Mouse (Mus musculus): Measurements from ENCODE around the gene Tmem79. TPM values are rescaled to one million over a fixed set of nuclear protein-coding genes. Genes with fewer than 3 reads are reported as not detected.

Tmem79 gene
- total and polyA plus RNA-seq, 3 experiments, result 1.6 to 3.7 (median 3.2) TPM

GRCm38 (mm10) chr3:88350732-88351131 is 14.8 kb upstream of the Tmem79 start:
- TF ChIP-seq ELF1 (IDR thresholded peaks at IDR 0.05; ENCODE audit: low read depth, low read length) (no peak), TCF12 (IDR thresholded peaks at IDR 0.05; ENCODE audit: low read depth, low read length) (no peak), ZMIZ1 (IDR thresholded peaks at IDR 0.05; ENCODE audit: low read depth, low read length) (no peak), USF1 (IDR thresholded peaks at IDR 0.05; ENCODE audit: low read depth, low read length) (no peak), CTCF (conservative IDR thresholded peaks at IDR 0.05 in 1 of 2, IDR thresholded peaks at IDR 0.05 in 1 of 2; ENCODE audit: low read depth in 2 of 2, low read length in 2 of 2) (no peak), MEF2A (IDR thresholded peaks at IDR 0.05; ENCODE audit: borderline replicate concordance, low read depth, low read length) (no peak), MAZ (IDR thresholded peaks at IDR 0.05; ENCODE audit: low read depth, low read length) (no peak), RCOR1 (conservative IDR thresholded peaks at IDR 0.05; ENCODE audit: low read depth, low read length) (no peak)
- no peaks in the 10 kb centered on the region for H3K27me3 ChIP-seq (replicated peaks)
- DNase-seq (ENCODE audit: extremely low read depth), result no peak
- H3K9ac ChIP-seq (ENCODE audit: insufficient read depth, low read depth), result no peak overlapping the region
- no peak overlapping the region for H3K27ac ChIP-seq (ENCODE audit: insufficient read depth, low read depth)
- peaks cover 93 to 98% of the 10 kb centered on the region in 2 experiments for H3K36me3 ChIP-seq (replicated peaks in 1 of 2; ENCODE audit: control insufficient read depth in 1 of 2, insufficient read depth in 1 of 2, low read length in 1 of 2)
- no peak overlapping the region for H3K4me2 ChIP-seq (ENCODE audit: insufficient read depth, low read depth, poor library complexity, severe bottlenecking)
- in situ Hi-C loops (cut with MboI; ENCODE audit: low pct_ligation_motif_present, low pct_unique_long_range_greater_than_20kb, low sequenced_read_pairs), result no loop called here
- no peaks in the 10 kb centered on the region for H3K79me2 ChIP-seq (replicated peaks; ENCODE audit: control insufficient read depth, extremely low read depth, insufficient read depth, poor library complexity, severe bottlenecking)
- dilution Hi-C loops (cut with MboI; ENCODE audit: extremely low pct_ligation_motif_present, extremely low pct_unique_long_range_greater_than_20kb, low sequenced_read_pairs), result no loop called here
- H3K4me3 ChIP-seq (replicated peaks in 1 of 3; ENCODE audit: low read depth in 2 of 3, low read length in 2 of 3, poor library complexity in 1 of 3), result no peak overlapping the region
- H3K9me3 ChIP-seq (replicated peaks; ENCODE audit: low read length), result no peaks in the 10 kb centered on the region
- H3K4me1 ChIP-seq (ENCODE audit: control insufficient read depth in 1 of 2, insufficient read depth in 2 of 2), result no peaks in the 10 kb centered on the region

- H3K36me3 ChIP-seq (replicated peaks in 1 of 2; ENCODE audit: control insufficient read depth in 1 of 2, insufficient read depth in 1 of 2, low read length in 1 of 2), result peaks cover 21 to 49% of the 10 kb centered on the region in 2 experiments
- no peak overlapping the region for H3K4me3 ChIP-seq (replicated peaks in 1 of 3; ENCODE audit: low read depth in 2 of 3, low read length in 2 of 3, poor library complexity in 1 of 3)
- peaks cover 10 to 25% of the 10 kb centered on the region in 2 experiments for H3K4me1 ChIP-seq (ENCODE audit: control insufficient read depth in 1 of 2, insufficient read depth in 2 of 2)
- peaks cover 41% of the 10 kb centered on the region for H3K79me2 ChIP-seq (replicated peaks; ENCODE audit: control insufficient read depth, extremely low read depth, insufficient read depth, poor library complexity, severe bottlenecking)
- H3K27ac ChIP-seq (ENCODE audit: insufficient read depth, low read depth), result no peak overlapping the region
- H3K9ac ChIP-seq (ENCODE audit: insufficient read depth, low read depth), result no peak overlapping the region
- no peak overlapping the region for H3K4me2 ChIP-seq (ENCODE audit: insufficient read depth, low read depth, poor library complexity, severe bottlenecking)
- TF ChIP-seq RAD21 (IDR thresholded peaks at IDR 0.05; ENCODE audit: low read depth, low read length) (no peak), CHD2 (IDR thresholded peaks at IDR 0.05; ENCODE audit: low read length) (no peak), POLR2A (IDR thresholded peaks at IDR 0.05; ENCODE audit: low read depth, low read length) (no peak), POLR2AphosphoS2 (IDR thresholded peaks at IDR 0.05; ENCODE audit: low read depth, low read length) (no peak), GABPA (IDR thresholded peaks at IDR 0.05; ENCODE audit: insufficient replicate concordance, low read depth, low read length) (no peak), TBP (conservative IDR thresholded peaks at IDR 0.05; ENCODE audit: low read depth, low read length) (no peak), PAX5 (IDR thresholded peaks at IDR 0.05; ENCODE audit: low read length) (no peak), MAZ (IDR thresholded peaks at IDR 0.05; ENCODE audit: low read depth, low read length) (no peak), USF2 (conservative IDR thresholded peaks at IDR 0.05; ENCODE audit: low read depth, low read length) (no peak), MXI1 (IDR thresholded peaks at IDR 0.05; ENCODE audit: low read depth, low read length) (no peak), ZNF384 (IDR thresholded peaks at IDR 0.05; ENCODE audit: low read depth, low read length) (no peak), ZKSCAN1 (IDR thresholded peaks at IDR 0.05; ENCODE audit: borderline replicate concordance, low read depth, low read length) (no peak), BHLHE40 (IDR thresholded peaks at IDR 0.05; ENCODE audit: low read depth, low read length) (no peak), JUN (IDR thresholded peaks at IDR 0.05; ENCODE audit: insufficient read depth, low read depth, low read length) (no peak), RCOR1 (conservative IDR thresholded peaks at IDR 0.05; ENCODE audit: low read depth, low read length) (no peak), IRF4 (IDR thresholded peaks at IDR 0.05; ENCODE audit: low read depth, low read length) (no peak)
- H3K27me3 ChIP-seq (replicated peaks), result no peaks in the 10 kb centered on the region
- dilution Hi-C loops (cut with MboI; ENCODE audit: extremely low pct_ligation_motif_present, extremely low pct_unique_long_range_greater_than_20kb, low sequenced_read_pairs) (no loop called here), in situ Hi-C loops (cut with MboI; ENCODE audit: low pct_ligation_motif_present, low pct_unique_long_range_greater_than_20kb, low sequenced_read_pairs) (no loop called here)
- DNase-seq (ENCODE audit: extremely low read depth), result no peak
- H3K9me3 ChIP-seq (replicated peaks; ENCODE audit: low read length), result no peaks in the 10 kb centered on the region
These were observed 3.1 kb upstream of the Tmem79 start for GRCm38 (mm10) chr3:88339006-88339405.

Measured in CH12.LX (cell line).